Mouse (Mus musculus): ENCODE results near the gene Stambpl1.

DNA sequence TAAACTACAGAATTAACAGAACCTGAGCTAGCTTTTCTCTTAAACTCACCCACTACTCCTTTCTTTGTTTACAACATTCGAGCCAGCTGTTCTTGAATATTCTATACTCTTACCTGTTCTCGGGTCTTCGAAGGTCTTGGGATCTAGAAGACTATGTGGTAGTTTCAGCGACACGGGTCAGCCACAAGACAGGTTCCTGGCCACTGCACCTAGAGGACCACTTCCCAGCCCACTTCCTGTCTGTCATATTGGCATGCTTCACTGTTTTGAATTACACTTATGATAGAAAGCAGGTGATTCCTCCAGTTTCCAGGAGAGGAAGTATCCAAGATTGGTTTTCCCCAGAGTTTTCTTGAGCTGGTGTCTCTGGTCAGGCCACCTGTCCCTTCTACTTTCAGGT, 29.3 kb upstream of the Stambpl1 start:
- TF ChIP-seq CTCF (IDR thresholded peaks at IDR 0.05; ENCODE audit: borderline replicate concordance, insufficient read depth, low read length) (no peak), POLR2A (IDR thresholded peaks at IDR 0.05; ENCODE audit: low read depth, low read length) (no peak)
